Mouse (Mus musculus) heart, postnatal 14 days (tissue): Measurements from ENCODE around the gene Arih2. TPM values are rescaled to one million over a fixed set of nuclear protein-coding genes. Genes with fewer than 3 reads are reported as not detected.

Source experiments
- DNase-seq, 2 experiments: peaks; one replicate each; pipeline ENCODE4 v3.0.0; 2021 to 2022
- intact Hi-C: fragments of 180-260 bp; cut with DNase I; formaldehyde crosslinking; loops from one replicate; pipeline ENCODE4 v1.15.1; 2025
- total RNA-seq, 2 experiments: library from RNA; stranded (reverse); gene quantifications; 2 replicates each; pipeline ENCODE4 v1.2.3; 2021

The Arih2 gene
- total RNA-seq, 2 experiments from 2014 or later, result 47.7 to 48.0 TPM

- intact Hi-C loops, result no loop called here
Observed at GRCm38 (mm10) chr9:108591462-108591861, 57.7 kb downstream of the Arih2 start.

DNA sequence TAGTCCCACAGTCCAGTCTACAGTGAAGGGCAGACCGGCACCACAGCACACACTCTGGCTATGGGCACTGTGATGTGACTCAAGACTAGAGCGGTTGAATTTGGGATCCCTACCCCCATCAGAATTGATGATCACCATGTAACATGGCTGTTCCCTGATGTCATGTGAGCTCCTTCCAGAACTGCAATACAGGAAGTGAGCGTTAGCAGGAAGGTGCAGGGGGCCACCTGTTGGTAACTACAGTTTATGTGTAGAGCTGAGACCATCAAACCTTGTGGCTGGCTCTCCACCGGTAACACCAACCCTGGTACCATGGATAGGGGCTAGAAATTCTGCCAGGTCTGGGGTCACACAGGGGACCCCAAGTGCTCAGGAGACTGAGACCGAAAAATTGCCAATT lies 60.0 kb downstream of the Arih2 start:
- intact Hi-C loops, result no loop called here
- DNase-seq, result no peak

More at GRCm38 (mm10) chr9:108591462-108591861, 57.7 kb downstream of the Arih2 start:
- no peak for DNase-seq

DNA sequence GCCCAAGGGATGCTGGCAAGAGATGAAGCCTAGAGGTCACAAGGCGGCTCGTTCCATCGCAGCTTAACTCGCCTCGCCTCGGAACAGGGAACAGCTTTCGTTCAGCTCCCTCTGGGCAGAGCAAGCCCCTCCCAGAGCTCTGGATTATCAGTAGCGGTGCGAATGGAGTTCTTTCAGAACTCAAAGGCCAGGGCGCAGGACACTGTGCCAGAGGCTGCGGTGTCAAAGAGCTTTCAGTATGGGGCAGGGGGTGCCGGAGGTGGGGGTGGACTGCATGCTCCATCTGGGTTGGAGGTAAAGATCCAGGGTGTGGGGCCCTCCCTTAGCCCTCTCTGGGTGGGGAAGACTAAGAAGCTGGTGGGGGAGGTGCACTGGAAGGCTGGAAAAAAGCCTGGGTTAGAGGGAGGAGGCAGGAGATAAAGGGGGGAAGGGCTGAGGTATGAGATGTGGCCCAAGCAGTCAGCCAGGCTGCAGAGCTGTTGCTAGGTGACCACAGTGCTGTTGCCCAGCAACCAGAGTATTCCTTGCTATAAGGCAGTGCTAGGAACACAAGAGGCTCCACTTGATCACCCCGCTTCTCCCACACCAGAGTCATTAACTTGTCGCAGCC lies 61.5 kb downstream of the Arih2 start:
- peak; percentile 75 to 83 for DNase-seq
- intact Hi-C loops, result no loop called here

GRCm38 (mm10) chr9:108579344-108579690 lies 69.9 kb downstream of the Arih2 start:
- DNase-seq, result no peak
- intact Hi-C loops, result no loop called here

DNA sequence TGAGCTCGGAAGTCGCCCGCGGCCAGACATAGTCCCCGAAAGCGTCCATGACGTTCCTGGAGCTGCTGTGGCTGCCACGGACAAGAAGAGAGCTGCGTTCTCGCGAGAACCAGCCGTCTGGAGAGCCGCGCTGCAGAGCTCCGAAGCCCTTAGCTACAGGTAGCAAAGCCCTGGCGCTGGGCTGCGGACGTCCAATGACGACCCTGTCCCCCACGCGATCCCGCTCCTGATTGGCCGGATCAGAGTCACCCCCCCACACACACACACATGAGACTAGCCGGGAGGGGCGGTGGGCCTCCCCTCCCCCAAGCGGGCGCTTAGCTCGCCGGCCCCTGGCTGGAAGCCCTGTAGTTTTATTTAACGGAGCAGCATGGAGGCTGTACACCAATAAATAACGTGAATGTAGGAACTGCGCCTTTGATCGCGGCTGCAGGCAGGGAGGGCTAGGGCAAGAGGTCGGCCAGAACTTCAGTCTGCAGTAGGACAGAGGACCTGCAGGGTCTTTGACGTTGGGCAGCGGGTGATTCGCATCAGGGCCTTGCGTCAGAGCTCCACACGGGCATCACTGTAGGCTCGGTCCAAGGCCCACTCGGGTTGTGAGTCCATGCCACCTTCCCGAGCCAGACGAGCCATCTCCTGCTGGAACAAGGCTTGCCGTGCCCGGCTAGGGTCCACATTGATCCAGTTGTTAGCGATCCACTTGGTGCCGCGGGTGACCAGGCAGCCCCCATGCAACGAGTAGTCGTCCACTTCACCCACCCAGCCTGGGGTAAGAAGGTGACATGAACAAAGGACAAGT lies 70.4 kb downstream of the Arih2 start, which contains the start of gene Wdr6:
Gene Wdr6 (minus strand): TSS at position 195 of the 799 bp plus-strand sequence.
- DNase-seq, result peak; percentile 90 to 91
- intact Hi-C loops, result no loop called here

DNA sequence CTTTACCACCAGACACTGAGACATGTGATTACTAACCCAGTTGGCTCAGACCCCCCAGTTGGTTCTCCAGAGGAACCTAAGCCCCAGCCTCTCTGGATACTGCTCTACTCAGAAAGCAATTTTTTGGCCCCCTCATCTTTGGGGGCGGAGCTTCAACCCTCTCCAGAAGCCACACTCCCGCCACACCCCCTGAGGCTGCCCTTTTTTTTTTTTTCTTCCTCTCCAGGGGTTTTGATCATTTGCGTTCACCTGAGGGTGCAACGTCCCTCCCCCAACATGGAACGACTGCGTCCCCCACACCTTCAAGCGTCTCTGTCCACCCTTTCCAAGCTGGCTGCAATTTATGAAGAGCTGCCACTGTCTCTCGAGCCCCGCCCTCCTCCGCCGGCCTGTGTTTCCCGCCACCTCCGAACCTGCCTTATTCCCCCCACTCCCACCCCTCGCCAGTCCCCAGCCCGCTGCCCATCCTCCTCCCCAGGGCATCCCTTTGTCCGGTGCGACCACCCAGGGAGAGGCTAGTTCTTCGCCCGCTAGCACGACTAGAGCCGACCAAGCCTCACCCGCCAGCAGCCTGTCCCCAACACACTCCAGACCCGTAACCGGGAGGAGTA lies 71.1 kb downstream of the Arih2 start:
- intact Hi-C loops, result no loop called here
- DNase-seq, result peak; percentile 54 to 71

- no peak for DNase-seq
- intact Hi-C loops, result no loop called here
Observed at GRCm38 (mm10) chr9:108577025-108577424, 72.2 kb downstream of the Arih2 start.

- no peak for DNase-seq
- intact Hi-C loops, result no loop called here
Observed at GRCm38 (mm10) chr9:108575321-108576297, 73.6 kb downstream of the Arih2 start.

DNA sequence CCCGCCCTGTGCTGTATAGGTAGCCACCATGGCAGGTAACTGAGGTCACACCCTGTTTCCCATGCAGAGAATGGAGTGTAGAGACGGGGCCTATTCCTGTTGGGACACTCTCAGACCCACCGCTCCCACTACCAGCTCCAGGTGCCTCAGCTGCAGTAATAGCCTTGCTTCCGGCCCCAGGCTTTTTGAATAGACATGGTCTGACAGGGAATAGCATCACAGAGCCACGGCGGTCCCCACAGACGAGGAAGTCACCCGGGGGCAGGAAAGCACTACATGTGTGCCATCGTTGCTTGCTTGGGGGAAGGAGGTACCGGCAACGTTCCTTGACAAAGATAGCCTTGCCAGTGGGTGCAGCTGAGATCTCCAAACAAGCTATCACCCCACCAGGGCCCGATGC lies 74.3 kb downstream of the Arih2 start:
- intact Hi-C loops, result no loop called here
- DNase-seq, result no peak

DNA sequence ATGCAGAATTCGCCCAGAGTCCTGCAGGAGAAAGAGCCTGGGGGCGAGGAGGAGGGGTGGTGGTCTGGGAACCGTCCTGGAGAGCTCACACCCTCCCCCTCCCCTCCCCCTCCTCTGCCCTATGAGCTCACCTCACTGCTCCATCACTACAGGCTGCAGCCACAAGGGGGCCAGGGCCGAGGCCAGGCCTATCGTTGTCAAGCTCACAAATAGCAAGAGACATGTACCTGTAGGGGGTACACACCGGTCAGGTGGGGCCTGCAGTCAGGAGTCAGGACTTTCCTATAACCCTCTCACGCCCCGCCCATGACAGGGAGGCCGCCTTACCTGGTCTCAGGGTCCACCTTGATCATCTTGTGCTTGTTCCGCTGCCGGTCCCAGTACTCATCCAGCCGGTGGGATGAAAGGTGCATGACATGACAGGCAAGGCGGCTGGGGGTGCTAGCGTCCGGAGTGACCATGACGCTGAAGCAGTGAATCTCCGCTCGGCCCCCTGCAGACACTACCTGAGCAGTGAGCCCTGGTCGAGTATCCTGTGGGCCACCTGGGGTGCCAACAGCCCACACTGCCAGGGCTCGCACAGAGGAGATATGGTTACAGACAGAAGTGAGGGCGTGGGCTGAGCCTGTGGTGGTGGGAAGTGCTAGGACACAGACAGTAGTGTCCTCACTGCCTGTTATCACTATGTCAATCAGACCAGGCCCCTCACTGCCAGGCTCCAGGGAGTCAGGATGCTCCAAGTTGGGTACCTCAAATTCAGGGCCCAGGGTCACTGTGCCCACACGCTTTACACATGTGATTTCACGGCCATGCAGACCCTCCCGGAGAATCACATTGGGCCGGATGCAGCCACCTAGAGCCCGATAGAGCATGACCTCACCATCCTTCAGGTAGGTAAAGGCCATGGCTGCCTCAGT lies 75.2 kb downstream of the Arih2 start:
- intact Hi-C loops, result loop anchor here (2.0 kb wide), 1 partner anchor 21 kb away; no protein-coding TSS in a partner anchor
- peak; percentile 49 to 76 for DNase-seq

DNA sequence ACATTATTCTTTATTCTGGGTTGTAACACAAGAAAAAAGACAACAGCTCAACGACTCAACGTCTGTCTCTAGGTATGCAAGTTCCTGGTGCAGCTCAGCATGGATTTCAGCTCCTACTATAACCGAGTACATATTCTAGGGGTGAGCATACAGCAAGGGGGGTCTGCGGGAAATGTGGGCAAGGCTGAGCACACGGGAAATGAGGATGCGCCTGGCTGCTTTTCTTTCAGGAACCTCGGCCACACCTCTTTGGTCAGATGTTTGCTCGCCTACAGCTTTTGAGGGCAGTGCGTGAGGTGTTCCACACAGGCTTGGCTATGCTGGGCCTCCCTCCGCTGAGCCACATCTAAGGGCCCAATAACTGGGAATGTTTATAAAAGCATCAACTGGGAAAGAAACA lies 76.9 kb downstream of the Arih2 start:
- DNase-seq, result no peak
- intact Hi-C loops, result loop anchor here (2.0 kb wide), 1 partner anchor 22 kb away; no protein-coding TSS in a partner anchor

DNA sequence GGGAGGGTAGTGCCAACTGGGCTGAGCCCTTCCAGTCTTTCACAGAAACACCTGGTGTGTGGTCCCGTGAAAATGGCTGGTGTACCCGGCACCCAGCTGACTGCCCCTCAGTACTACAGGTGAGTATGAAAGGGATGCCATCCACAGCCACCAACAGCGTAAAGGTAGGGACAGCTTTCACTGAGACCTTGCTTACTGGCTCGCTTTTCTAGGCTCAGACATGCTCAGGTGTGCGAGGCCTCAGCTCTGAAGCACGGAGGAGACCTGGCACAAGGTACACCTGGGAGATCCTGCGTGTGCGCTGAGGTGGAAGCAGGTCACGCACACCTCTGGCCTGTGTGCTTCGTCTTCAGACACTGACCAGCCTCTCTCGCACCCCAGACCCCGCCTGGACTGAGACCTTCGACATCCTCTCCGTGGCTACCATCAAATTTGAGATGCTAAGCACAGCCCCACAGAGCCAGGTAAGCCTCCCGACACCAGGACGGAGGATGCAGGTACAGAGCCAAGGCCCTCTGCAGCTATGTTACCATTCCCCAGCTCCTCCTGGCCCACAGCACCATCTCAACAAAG lies 77.7 kb downstream of the Arih2 start:
- DNase-seq, result no peak
- intact Hi-C loops, result no loop called here

- peak; percentile 76 to 84 for DNase-seq
- intact Hi-C loops, result no loop called here
Observed at GRCm38 (mm10) chr9:108570207-108570896, 78.8 kb downstream of the Arih2 start.

DNA sequence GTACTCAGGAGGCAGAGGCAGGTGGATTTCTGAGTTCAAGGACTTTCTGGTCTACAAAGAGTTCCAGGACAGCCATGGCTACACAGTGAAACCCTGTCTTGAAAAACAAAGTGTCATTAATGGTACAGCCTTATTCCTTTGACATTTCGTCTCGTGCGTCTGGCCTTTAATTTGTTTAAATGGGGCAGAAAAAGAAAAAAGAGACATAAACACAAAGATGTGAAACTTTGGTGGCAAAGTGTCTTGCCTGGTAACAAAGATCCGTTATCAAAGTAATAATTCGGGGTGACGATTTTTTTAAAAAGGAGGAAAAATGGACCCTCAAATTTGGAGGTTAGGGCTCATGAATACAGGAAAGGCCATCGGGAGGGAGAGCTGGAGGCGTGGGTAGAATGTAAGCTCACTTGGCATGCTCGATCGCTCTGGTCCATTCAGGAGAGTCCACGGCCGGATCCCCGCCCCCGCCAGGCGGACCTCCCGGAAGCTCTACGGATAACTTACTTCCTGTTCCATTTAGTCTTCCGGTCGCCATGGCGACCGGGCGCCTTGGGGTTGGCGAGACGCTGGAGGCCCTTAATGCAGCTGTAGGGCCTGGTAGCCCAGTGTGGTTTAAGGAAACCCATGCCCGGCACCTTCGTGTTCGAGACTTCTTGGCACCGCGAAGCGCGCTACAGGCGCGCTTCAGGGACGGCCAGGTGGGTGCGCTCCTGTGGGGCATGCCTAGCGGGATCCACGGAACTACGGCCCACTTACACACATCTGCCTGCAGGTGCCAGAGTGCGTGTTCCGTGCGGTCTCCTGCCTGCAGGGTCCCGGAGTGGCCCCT lies 79.6 kb downstream of the Arih2 start, which contains the start of gene Dalrd3:
Gene Dalrd3 (plus strand): TSS at position 506 of the 826 bp plus-strand sequence.
- peak; percentile 87 to 89 for DNase-seq
- intact Hi-C loops, result loop anchor here (5.0 kb wide), 1 partner anchor 52 kb away; the partner anchor contains the start of gene Qrich1

DNA sequence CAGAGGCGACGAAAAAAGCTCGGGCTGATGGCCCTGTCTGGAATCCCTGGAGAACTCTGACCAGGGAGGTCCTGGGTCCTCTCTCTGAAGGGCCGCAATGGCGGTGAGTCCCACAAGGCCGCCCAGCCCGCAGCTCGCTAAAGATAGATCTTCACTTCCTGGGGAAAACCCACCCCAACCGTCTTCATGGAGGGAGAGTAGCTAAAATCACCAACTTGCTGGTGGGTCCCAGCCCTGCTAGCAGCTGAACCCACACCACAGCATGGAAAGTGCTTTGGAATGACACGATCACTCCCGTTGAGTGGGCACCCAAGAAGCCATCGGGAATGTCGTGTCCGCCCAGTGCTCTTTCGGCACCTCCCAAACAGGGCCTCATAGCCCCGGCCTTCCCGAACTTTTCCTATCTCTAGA lies 80.7 kb downstream of the Arih2 start:
- intact Hi-C loops, result loop anchor here (5.0 kb wide), 1 partner anchor 51 kb away; the partner anchor contains the start of gene Qrich1
- no peak for DNase-seq

DNA sequence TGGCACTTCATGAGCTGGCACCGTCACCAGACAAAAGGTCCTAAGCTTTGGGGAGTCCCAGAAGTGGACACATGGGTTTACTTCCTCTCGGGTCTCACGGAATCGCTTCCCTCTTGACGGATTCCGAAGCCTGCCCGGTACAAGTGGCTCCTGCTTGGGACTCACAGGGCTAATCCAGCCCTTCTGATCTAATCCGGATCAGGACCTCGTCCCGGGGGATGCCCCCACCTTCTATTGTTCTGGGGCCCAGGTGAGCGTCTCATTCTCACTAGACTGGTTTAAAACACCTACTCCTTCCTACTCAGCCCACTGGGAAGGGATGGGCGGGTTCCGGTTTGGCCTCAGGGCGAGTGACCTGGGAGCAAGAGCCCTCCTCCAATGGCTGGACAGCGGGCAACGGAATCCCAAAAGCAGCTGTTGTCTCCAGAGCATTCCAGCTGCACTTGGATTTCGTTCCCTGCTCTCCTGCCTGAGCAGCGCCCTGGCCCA lies 81.2 kb downstream of the Arih2 start:
- intact Hi-C loops, result loop anchor here (5.0 kb wide), 1 partner anchor 51 kb away; the partner anchor contains the start of gene Qrich1
- DNase-seq, result peak in 1 of 2 experiments; percentile 39
